Mouse (Mus musculus) urinary bladder, postnatal 14 days (tissue): ENCODE measurements at regions not wholly inside any gene's neighbourhood (a gene's known extent, or its start where the extent isn't known, plus 50 kb on each side); places are given as distances from the start of the nearest gene placed in this dataset.

Experiments used
- DNase-seq: peaks from one replicate; pipeline ENCODE4 v3.0.0; 2021; ENCODE audit warnings: low spot score

- DNase-seq = no peak
These were observed 72.0 kb upstream of the Col5a2 start for GRCm38 (mm10) chr1:45575131-45575530.

DNA sequence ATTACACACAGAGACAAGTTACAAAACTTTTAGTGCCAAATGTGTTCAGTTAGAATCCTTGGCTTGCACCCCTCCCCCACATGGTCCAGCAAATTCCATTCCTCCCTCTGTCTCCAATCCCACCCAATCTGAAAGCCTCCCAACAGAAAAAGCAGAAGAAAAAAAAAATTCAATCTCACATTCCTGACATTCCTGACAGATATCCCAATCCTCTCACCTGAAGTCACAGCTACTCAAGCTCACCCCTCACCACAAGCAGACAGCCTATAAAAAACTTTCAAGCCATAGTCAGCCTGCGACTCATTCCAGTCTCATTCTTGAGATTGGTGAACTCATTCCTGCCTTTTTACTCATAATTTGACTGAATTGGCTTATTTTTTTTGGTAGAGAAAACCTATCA is 77.4 kb upstream of the Col5a2 start:
- DNase-seq = no peak

DNA sequence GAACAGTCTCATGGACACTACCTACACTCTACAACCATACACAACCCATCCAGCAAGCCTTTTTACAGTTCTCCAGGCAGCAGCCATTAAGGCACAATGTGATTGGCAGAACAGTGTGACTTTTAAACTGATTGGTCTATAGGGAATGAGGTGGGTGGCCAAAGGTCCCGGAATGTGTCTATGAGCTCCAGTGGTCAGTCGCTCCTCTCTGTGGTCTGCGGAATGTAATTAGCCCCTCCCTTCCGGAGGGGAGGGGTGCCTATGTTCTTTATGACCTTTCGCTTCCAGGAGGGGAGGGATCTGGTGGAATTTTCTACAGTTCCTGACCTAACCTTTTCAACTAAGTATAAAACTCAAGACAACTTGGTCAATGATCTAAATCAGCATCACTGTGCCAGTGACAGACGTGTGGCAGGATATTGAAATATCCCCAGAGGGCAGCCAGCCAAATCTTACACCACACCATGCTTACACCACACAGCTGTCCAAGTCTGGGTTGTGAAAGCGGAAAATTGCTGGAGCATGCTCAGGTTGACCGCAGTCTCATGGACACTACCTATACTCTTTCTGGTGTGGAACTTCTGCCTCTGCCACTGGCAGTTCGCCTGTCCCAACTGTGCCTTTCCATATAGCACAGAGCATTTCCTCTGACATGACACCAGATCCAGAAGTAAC is 84.4 kb upstream of the Col5a2 start:
- DNase-seq = no peak

DNA sequence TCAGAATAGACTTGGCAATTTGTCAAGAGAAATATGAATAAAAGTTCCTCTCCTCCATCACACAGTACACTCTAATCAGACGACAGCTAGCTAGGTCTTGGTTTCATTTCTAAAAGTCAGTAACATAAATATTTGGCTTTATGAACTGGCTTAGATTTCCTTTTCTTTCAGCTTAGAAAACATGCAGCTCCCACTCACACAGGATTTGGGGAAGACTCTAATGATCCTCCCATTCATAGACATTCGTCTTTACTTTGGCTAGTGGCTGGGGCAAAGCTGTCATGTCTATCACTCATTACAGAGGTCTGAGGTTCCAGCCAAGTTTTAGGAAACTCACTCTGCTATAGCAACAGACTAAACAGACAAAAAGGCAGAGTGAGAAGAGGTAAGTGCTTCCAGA is 94.2 kb upstream of the Col5a2 start:
- no peak for DNase-seq

DNA sequence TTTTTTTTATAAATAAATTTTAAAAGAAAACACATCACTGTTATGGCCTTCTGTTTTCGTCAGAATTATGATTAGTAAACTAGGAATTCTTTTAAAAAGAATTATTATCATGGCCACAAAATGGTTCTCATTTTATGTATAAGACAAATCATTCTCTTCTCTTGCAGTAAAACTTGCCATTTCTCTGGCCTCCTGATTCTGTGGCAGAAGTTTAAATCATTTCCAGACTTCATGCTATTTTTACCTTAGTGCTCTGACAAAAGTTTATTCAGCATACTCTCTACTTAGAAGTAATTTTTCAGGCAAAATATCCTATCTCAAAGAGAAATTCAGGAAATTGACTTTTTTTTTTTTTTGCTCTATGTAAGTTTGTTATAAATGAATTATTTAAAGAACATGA is 96.3 kb upstream of the Col5a2 start:
- no peak for DNase-seq

GRCm38 (mm10) chr1:45600011-45600410 is 96.9 kb upstream of the Col5a2 start:
- DNase-seq = no peak

- no peak for DNase-seq
These were observed 102.5 kb upstream of the Col5a2 start for GRCm38 (mm10) chr1:45605571-45605970.

DNA sequence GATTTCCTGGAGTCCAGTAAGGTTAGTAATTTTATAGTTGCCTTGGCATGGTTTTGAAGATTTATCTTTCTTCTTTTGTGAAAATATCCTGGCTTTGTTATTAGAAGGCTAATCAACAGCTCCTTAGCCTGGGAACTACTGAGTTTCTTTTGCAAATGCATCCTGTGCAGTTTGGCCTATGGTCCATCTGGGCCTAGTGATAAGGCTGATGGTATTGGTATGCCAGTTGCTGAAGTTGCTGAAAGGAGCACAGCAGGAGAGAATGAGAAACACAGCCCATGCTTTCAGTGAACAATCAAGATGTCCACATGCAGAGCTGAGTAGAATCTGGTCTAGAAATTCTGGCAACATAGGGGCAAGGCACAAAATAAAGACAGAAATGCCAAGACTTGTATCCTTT is 105.2 kb upstream of the Col5a2 start:
- DNase-seq = no peak

- DNase-seq = no peak
These were observed 115.9 kb upstream of the Col5a2 start for GRCm38 (mm10) chr1:45619008-45619407.

DNA sequence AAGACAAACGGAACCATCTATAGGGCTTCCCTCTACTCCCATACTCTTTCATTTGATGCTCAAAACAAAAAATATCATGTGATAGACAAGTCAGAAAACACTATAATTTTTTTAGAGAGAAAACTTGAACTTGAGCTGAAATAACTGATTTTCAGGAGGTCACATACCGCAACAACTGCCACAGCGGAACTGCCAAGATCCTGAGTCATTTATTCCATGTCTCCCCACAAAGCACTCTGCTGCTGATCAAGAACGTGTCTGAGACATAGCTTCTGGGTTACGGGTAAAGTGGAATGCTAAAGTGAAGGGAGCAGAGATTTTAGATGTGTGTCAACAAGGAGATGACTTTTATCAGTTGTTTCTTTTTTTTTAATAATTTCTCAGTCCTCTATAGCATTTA is 122.8 kb upstream of the Col5a2 start:
- peak; percentile 11 for DNase-seq

DNA sequence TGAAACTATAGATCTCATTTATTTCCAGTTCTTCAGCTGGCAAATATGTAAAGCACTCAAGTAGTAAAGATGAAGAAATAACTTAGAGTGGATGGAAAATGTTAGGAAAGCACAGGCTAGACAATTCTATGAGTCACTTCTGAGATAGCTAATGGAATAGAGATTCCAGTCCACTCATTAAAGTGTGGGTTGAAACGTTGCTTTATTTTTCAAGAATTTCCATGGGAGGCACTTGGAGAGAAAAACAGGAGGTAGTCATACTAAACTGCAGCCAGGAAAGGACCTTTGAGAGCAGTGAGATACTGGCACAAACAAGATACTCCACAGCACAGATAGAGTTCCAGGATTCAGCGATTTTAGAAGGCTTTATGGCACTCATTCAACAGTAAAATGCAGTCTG is 123.7 kb upstream of the Col5a2 start:
- DNase-seq = no peak

GRCm38 (mm10) chr1:45627840-45628239 is 124.8 kb upstream of the Col5a2 start:
- peak; percentile 47 for DNase-seq

GRCm38 (mm10) chr1:45647301-45647700 is 144.2 kb upstream of the Col5a2 start:
- no peak for DNase-seq

DNA sequence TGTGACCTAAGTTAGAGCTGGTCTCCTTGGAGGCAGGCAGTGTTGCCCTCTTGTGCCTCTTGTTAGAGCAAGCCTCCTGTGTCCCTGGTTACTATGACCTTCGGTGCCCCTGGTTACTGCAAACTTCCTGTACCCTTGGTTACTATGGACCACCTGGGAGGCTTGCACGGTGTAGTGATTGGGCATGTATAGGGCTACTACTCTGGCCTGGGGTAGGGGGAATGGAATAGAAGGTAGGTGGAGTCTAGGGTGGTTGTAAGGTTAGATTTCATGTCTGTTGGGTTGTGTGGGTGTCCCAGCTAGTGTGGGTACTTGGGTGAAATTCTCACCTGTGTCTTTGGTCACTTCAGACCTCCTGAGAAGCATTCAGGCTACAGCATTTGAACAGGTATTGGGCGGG is 141.7 kb upstream of the Wdr75 start:
- no peak for DNase-seq

DNA sequence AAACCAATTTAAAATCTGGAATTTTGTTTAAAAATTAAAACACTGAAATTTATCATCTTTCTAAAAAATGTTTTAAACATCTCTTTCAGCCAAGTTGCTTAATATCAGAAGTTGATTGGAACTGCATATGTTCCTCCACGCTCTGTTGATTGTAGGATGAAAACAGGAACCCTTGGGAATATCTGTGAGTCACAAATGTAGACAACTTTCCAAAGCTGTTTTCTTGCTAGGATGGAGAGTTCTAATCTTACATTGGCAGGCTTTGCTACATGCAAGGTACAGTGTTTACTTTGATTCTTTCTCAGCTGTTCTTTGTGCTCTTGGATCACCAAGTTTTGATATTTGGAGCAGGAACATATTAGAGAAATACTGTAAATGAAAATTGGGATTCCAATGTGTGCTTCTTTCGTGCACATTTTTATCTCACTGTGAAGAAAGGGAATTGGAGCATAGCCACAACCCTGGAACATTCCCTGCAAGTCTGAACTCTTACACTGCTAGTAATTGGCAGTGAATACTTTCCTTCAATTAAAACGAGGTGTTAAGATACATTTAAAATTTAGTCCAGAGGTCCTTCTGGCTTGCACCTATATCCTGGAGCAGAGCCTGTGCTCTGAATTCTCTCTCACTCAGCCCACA is 131.0 kb upstream of the Wdr75 start:
- DNase-seq = no peak

GRCm38 (mm10) chr1:45672443-45673156 is 122.4 kb upstream of the Wdr75 start:
- peak; percentile 82 for DNase-seq

- peak; percentile 29 for DNase-seq
These were observed 119.1 kb upstream of the Wdr75 start for GRCm38 (mm10) chr1:45675771-45676439.

- DNase-seq = no peak
These were observed 114.8 kb upstream of the Wdr75 start for GRCm38 (mm10) chr1:45679964-45680709.

GRCm38 (mm10) chr1:45700893-45701292 is 94.1 kb upstream of the Wdr75 start:
- DNase-seq = no peak

- no peak for DNase-seq
These were observed 93.5 kb upstream of the Wdr75 start for GRCm38 (mm10) chr1:45701516-45701915.

DNA sequence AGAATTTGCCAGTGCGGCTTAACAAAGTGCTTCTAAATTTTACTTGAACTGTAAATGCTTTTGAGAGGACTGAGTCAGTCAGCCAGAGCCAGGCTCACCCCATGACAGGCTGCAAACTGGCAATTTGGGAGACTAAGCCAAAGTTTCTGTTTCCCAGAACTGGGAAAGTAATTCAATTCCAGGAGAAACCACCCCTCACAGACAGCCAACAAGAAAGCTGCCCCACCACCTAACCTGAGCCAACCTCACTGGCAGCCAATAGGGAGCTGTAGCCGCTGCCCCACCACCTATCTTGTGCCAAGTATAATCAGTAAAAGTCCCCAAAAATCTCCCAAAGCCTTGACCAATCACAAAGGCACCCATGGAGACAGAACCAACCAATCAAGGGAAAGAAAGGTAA is 71.6 kb upstream of the Wdr75 start:
- no peak for DNase-seq

GRCm38 (mm10) chr1:45732958-45733357 is 62.0 kb upstream of the Wdr75 start:
- DNase-seq = no peak
